Mouse (Mus musculus) retina, embryonic 14.5 days (tissue): ENCODE measurements around the gene Cd209b.

Experiments
- DNase-seq: peaks from one replicate; pipeline ENCODE4 v3.0.0-alpha.2; 2015; ENCODE audit warnings: low spot score

Gene Cd209b

GRCm38 (mm10) chr8:3926744-3927143 lies at the start of gene Cd209b:
Gene Cd209b (minus strand): TSS chr8:3926844.
- no peak for DNase-seq

GRCm38 (mm10) chr8:3956037-3956436 lies 29.4 kb upstream of the Cd209b start:
- DNase-seq = peak; percentile 2

DNA sequence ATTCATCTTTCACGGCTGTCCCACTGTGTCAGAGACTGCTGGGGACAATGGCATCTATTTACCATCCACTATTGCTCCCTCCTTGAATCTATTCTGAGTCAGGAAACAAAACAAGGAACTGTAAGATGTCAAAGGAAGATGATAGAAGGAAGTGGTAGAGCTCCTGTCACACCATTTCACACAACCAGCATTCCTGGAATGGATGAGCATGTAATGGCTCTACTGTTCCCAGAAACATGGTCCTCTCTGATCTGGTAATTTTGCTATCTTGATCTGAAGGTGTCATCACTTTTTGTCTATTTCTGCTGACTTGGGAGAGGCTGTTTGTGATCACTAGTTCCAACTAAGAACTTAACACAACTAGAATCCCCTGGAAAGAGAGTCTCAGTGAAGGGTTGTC lies 28.0 kb upstream of the Cd209b start, which contains the start of gene Cd209c:
Gene Cd209c, minus strand, starts transcription at position 101 of the 400 bp plus-strand sequence.
- DNase-seq = no peak

DNA sequence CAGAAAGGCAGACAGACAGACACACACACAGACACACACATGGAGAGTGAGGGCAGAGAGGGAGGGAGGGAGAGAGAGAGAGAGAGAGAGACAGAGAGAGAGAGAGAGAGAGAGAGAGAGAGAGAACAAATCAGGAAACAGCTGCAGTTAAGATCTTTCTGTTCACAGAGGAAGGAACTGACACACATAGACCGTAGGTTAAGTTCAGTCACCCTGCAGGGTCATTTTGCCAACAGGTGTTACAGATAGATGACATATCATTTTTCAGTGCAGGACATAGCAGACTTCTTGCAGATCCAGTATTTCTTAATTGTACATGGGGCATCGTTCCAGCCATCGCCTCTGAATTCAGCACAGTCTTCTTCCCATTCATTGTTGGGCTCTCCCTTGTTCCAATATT lies 13.4 kb upstream of the Cd209b start:
- no peak for DNase-seq

GRCm38 (mm10) chr8:3878455-3878854 lies 48.2 kb downstream of the Cd209b start, which contains the start of gene Cd209d:
Gene Cd209d (minus strand): TSS chr8:3878555.
- DNase-seq = no peak

DNA sequence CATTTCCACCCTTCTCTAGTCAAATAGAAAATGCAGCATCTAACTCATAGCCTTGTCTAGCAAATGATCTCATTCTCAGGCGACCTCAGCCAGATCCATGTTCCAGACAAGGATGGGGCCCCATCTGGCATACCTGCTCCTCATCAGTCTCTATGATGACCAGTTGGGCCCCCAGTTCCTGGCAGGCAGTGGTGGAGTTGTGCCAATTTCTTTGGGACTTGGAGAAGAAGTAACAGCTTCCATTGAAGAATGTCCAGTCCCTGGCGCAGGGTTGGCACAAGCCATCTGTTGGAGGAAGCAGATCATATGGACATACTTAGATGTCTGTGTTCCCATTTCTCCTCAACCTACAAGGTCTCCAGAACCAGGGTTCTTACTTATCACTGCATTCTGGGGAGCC lies 50.5 kb downstream of the Cd209b start:
- no peak for DNase-seq
